Mouse (Mus musculus) left cerebral cortex, adult 8-10 months (tissue): ENCODE results near the gene Ppp2r3a. TPM values are rescaled to one million over a fixed set of nuclear protein-coding genes. Genes with fewer than 3 reads are reported as not detected.

Experiments
- DNase-seq, 2 experiments: peaks; one replicate each; pipeline ENCODE4 v3.0.0; 2022; ENCODE audit warnings: low spot score in 2 of 2
- total RNA-seq, 4 experiments: library from RNA; stranded (reverse); gene quantifications; 2 replicates each; pipeline ENCODE4 v1.2.4; 2022

The Ppp2r3a gene
- total RNA-seq, 4 experiments from 2014 or later, result 26.1 to 31.9 (median 27.8) TPM

- DNase-seq, result no peak
Measured at GRCm38 (mm10) chr9:101075694-101076093, 175.9 kb downstream of the Ppp2r3a start.

- DNase-seq, result no peak
Measured at GRCm38 (mm10) chr9:101075091-101075581, 176.5 kb downstream of the Ppp2r3a start.

- peak; percentile 62 to 87 for DNase-seq
Measured at GRCm38 (mm10) chr9:101074332-101075021, 177.1 kb downstream of the Ppp2r3a start.

GRCm38 (mm10) chr9:101073987-101074331, 177.6 kb downstream of the Ppp2r3a start, which contains the start of gene Msl2:
Gene Msl2 (plus strand): TSS chr9:101074101.
- DNase-seq, result peak in 1 of 2 experiments; percentile 67

GRCm38 (mm10) chr9:101073041-101073986, 178.3 kb downstream of the Ppp2r3a start:
- peak; percentile 96 to 98 for DNase-seq

GRCm38 (mm10) chr9:101072506-101072905, 179.1 kb downstream of the Ppp2r3a start:
- no peak for DNase-seq

- no peak for DNase-seq
Measured at GRCm38 (mm10) chr9:101069781-101070180, 181.8 kb downstream of the Ppp2r3a start.

- DNase-seq, result no peak
Measured at GRCm38 (mm10) chr9:101065076-101065602, 186.5 kb downstream of the Ppp2r3a start.

- no peak for DNase-seq
Measured at GRCm38 (mm10) chr9:101062253-101062780, 189.3 kb downstream of the Ppp2r3a start.

- DNase-seq, result no peak
Measured at GRCm38 (mm10) chr9:101061035-101061434, 190.6 kb downstream of the Ppp2r3a start.

- no peak for DNase-seq
Measured at GRCm38 (mm10) chr9:101057156-101057555, 194.4 kb downstream of the Ppp2r3a start.

Other genes starting within 250 kb of the Ppp2r3a start
- 10 to 100 TPM; 42.0 to 51.2 (median 46.6) TPM for gene Pccb, start 216.9 kb downstream of the Ppp2r3a start, total RNA-seq
- 10 to 100 TPM; 61.4 to 70.4 (median 65.8) TPM for gene Msl2, start 177.7 kb downstream of the Ppp2r3a start, total RNA-seq